Mouse (Mus musculus): ENCODE measurements around the gene 4933427D14Rik.

DNA sequence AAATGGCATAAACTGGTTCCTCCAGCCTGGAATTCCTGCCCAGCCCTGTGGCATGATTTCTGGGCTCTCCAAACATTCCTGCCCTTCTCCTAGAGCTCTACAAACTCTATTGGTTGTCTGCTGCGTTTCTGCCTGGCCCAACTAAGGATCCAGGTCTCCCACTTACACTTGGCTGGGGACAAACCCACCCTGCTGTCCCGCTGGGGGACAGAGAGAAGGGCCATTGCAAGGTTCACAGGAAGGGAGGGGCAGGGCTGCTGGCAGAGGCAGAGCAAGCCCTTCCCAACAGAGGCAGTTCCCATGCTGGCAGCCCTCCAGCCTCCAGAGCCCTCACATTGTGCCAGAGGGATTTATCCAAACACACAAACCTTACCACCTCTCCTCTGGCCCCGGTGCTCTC lies 75.0 kb downstream of the 4933427D14Rik start:
- TF ChIP-seq CTCF (IDR thresholded peaks at IDR 0.05; ENCODE audit: borderline replicate concordance, insufficient read depth, low read depth, low read length) (no peak), POLR2A (IDR thresholded peaks at IDR 0.05; ENCODE audit: borderline replicate concordance, insufficient read depth, low read length) (no peak)
